Mouse (Mus musculus): ENCODE results near the gene Nfib. TPM values are rescaled to one million over a fixed set of nuclear protein-coding genes. Genes with fewer than 3 reads are reported as not detected.

Nfib gene
- polyA plus RNA-seq, 1 experiment from 2014 or later = 31.8 TPM

- no peak for ATAC-seq (ENCODE audit: insufficient number of reproducible peaks, low FRiP score, low TSS enrichment, low read depth)
- 80% methylated on average over 9 of the region's 9 CpGs for WGBS
- Histone ChIP-seq H3K9ac (ENCODE audit: low read length) (no peak overlapping the region), H3K4me1 (ENCODE audit: control insufficient read depth, insufficient read depth, low read length) (peaks cover 19% of the 10 kb centered on the region), H3K27me3 (ENCODE audit: control insufficient read depth, insufficient read depth, low read length) (no peaks in the 10 kb centered on the region), H3K9me3 (ENCODE audit: control insufficient read depth, low read length) (no peaks in the 10 kb centered on the region), H3K27ac (replicated peaks; ENCODE audit: low read depth, low read length) (no peak overlapping the region), H3K4me3 (ENCODE audit: low read depth, low read length) (no peak overlapping the region), H3K36me3 (ENCODE audit: control insufficient read depth, insufficient read depth, low read length) (no peaks in the 10 kb centered on the region), H3K4me2 (ENCODE audit: low read depth, severe bottlenecking) (no peak overlapping the region)
- DNase-seq (ENCODE audit: low spot score) = no peak
Observed at GRCm38 (mm10) chr4:82402666-82403065, 302.9 kb downstream of the Nfib start.

- H3K27ac ChIP-seq (replicated peaks; ENCODE audit: low read depth, low read length) = no peak overlapping the region
- no peaks in the 10 kb centered on the region for H3K9me3 ChIP-seq (ENCODE audit: control insufficient read depth, low read length)
- H3K9ac ChIP-seq (ENCODE audit: low read length) = no peak overlapping the region
- WGBS = 31% methylated on average over 3 of the region's 3 CpGs
- 0 out of 2 replicates have a peak, but pooled peaks have one; percentile 46 for ATAC-seq (ENCODE audit: insufficient number of reproducible peaks, low FRiP score, low TSS enrichment, low read depth)
- no peaks in the 10 kb centered on the region for H3K36me3 ChIP-seq (ENCODE audit: control insufficient read depth, insufficient read depth, low read length)
- peaks cover 19% of the 10 kb centered on the region for H3K4me1 ChIP-seq (ENCODE audit: control insufficient read depth, insufficient read depth, low read length)
- no peak for DNase-seq (ENCODE audit: low spot score)
- H3K4me2 ChIP-seq (ENCODE audit: low read depth, severe bottlenecking) = no peak overlapping the region
- no peaks in the 10 kb centered on the region for H3K27me3 ChIP-seq (ENCODE audit: control insufficient read depth, insufficient read depth, low read length)
- H3K4me3 ChIP-seq (ENCODE audit: low read depth, low read length) = no peak overlapping the region
Observed at GRCm38 (mm10) chr4:82401450-82402061, 304.0 kb downstream of the Nfib start.

DNA sequence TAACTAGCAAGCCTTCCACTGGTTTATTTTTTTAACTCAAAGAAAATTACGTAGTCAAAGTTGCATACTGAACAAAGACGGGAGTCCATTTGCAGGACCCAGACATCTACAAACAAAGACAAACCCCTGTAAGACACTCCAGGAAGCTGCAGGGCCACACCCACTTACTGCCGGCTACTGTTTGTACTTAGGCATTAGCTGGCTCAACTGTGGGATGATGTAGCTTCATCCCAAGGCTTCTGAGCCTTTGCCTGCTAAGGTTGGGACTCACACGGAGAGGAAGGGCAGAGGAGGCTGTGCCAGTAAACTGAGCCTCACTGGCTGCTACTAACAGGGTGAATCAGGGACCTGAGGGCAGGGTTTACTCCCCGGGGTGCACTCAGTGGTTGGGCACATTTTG lies 305.0 kb downstream of the Nfib start:
- 25% methylated on average over 5 of the region's 5 CpGs for WGBS
- no peak for ATAC-seq (ENCODE audit: insufficient number of reproducible peaks, low FRiP score, low TSS enrichment, low read depth)
- Histone ChIP-seq H3K27ac (replicated peaks; ENCODE audit: low read depth, low read length) (no peak overlapping the region), H3K36me3 (ENCODE audit: control insufficient read depth, insufficient read depth, low read length) (no peaks in the 10 kb centered on the region), H3K4me1 (ENCODE audit: control insufficient read depth, insufficient read depth, low read length) (peaks cover 17% of the 10 kb centered on the region), H3K4me2 (ENCODE audit: low read depth, severe bottlenecking) (no peak overlapping the region), H3K4me3 (ENCODE audit: low read depth, low read length) (no peak overlapping the region), H3K9ac (ENCODE audit: low read length) (no peak overlapping the region), H3K27me3 (ENCODE audit: control insufficient read depth, insufficient read depth, low read length) (no peaks in the 10 kb centered on the region), H3K9me3 (ENCODE audit: control insufficient read depth, low read length) (no peaks in the 10 kb centered on the region)
- no peak for DNase-seq (ENCODE audit: low spot score)

GRCm38 (mm10) chr4:82399406-82400380 lies 305.9 kb downstream of the Nfib start:
- Histone ChIP-seq H3K9ac (ENCODE audit: low read length) (no peak overlapping the region), H3K36me3 (ENCODE audit: control insufficient read depth, insufficient read depth, low read length) (no peaks in the 10 kb centered on the region), H3K27ac (replicated peaks; ENCODE audit: low read depth, low read length) (no peak overlapping the region), H3K4me3 (ENCODE audit: low read depth, low read length) (no peak overlapping the region), H3K4me1 (ENCODE audit: control insufficient read depth, insufficient read depth, low read length) (peaks cover 10% of the 10 kb centered on the region), H3K27me3 (ENCODE audit: control insufficient read depth, insufficient read depth, low read length) (no peaks in the 10 kb centered on the region), H3K9me3 (ENCODE audit: control insufficient read depth, low read length) (no peaks in the 10 kb centered on the region), H3K4me2 (ENCODE audit: low read depth, severe bottlenecking) (no peak overlapping the region)
- DNase-seq (ENCODE audit: low spot score) (no peak), ATAC-seq (ENCODE audit: insufficient number of reproducible peaks, low FRiP score, low TSS enrichment, low read depth) (no peak)
- 50% methylated on average over 11 of the region's 11 CpGs for WGBS

DNA sequence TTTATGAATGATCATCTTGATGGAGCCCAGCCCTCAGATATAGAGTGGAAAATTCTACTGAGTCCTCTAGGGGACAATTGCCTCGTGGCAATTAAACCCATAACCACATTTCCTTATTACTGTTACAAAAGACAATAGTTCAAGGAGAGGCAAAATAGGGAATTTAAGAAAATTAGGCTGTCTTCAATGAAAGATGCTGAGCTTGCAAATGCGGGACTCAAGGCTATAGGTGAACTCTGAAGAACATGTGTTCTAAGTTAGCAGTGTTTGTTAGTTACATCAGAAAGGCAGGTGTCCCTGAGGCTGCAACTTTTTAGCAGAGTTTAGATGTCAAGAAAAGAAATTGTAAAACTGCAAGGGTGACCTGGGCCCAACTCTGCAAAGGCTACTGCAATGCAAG lies 307.3 kb downstream of the Nfib start:
- H3K4me2 ChIP-seq (ENCODE audit: low read depth, severe bottlenecking) = no peak overlapping the region
- H3K4me1 ChIP-seq (ENCODE audit: control insufficient read depth, insufficient read depth, low read length) = peaks cover 6% of the 10 kb centered on the region
- H3K9ac ChIP-seq (ENCODE audit: low read length) = no peak overlapping the region
- ATAC-seq (ENCODE audit: insufficient number of reproducible peaks, low FRiP score, low TSS enrichment, low read depth) = no peak
- no peaks in the 10 kb centered on the region for H3K27me3 ChIP-seq (ENCODE audit: control insufficient read depth, insufficient read depth, low read length)
- no peaks in the 10 kb centered on the region for H3K36me3 ChIP-seq (ENCODE audit: control insufficient read depth, insufficient read depth, low read length)
- WGBS = 66% methylated on average over 2 of the region's 2 CpGs
- no peak overlapping the region for H3K4me3 ChIP-seq (ENCODE audit: low read depth, low read length)
- H3K27ac ChIP-seq (replicated peaks; ENCODE audit: low read depth, low read length) = no peak overlapping the region
- DNase-seq (ENCODE audit: low spot score) = no peak
- H3K9me3 ChIP-seq (ENCODE audit: control insufficient read depth, low read length) = no peaks in the 10 kb centered on the region

DNA sequence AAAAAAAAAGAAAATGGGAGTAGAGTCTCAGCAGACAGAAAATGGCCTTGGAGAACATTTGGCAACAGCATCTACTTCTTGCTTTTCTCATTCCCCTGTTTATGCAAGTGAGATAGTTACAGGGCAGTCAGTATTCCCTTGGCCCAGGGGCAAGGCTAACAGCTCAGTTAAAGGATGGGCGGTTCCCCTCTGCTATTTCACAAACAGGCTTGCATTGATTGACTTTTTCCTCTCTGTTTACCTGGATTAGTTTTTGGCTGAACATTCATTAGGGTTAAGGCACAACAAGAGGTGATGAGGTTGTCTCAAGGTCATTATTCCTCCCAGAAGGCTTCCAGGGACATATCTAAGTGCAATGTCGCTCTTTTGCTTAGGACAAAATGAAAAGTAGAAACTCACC lies 308.7 kb downstream of the Nfib start:
- H3K9ac ChIP-seq (ENCODE audit: low read length) = no peak overlapping the region
- ATAC-seq (ENCODE audit: insufficient number of reproducible peaks, low FRiP score, low TSS enrichment, low read depth) (no peak), DNase-seq (ENCODE audit: low spot score) (no peak)
- peaks cover 6% of the 10 kb centered on the region for H3K4me1 ChIP-seq (ENCODE audit: control insufficient read depth, insufficient read depth, low read length)
- H3K4me2 ChIP-seq (ENCODE audit: low read depth, severe bottlenecking) = no peak overlapping the region
- no peaks in the 10 kb centered on the region for H3K9me3 ChIP-seq (ENCODE audit: control insufficient read depth, low read length)
- no peaks in the 10 kb centered on the region for H3K36me3 ChIP-seq (ENCODE audit: control insufficient read depth, insufficient read depth, low read length)
- no peak overlapping the region for H3K27ac ChIP-seq (replicated peaks; ENCODE audit: low read depth, low read length)
- H3K27me3 ChIP-seq (ENCODE audit: control insufficient read depth, insufficient read depth, low read length) = no peaks in the 10 kb centered on the region
- 86% methylated on average over 2 of the region's 2 CpGs for WGBS
- H3K4me3 ChIP-seq (ENCODE audit: low read depth, low read length) = no peak overlapping the region

DNA sequence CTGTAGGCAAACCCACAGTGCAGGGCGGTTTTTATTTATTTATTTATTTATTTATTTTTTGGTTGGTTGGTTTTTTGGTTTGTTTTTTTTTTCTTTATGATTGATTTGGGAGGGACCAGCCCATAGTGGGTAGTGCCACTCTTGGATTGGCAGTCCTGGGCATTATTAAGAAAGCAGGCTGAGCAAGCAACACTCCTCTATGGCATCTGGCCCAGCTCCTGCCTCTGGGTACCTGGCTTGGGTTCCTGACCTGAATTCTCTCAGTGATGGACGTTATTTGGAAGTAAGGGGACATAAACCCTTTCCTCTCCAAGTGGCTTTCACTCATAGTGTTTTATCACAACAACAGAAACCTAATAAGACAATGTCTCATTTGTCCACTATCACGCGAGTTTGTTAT lies 309.5 kb downstream of the Nfib start:
- Histone ChIP-seq H3K4me2 (ENCODE audit: low read depth, severe bottlenecking) (no peak overlapping the region), H3K27ac (replicated peaks; ENCODE audit: low read depth, low read length) (no peak overlapping the region), H3K27me3 (ENCODE audit: control insufficient read depth, insufficient read depth, low read length) (no peaks in the 10 kb centered on the region), H3K9me3 (ENCODE audit: control insufficient read depth, low read length) (no peaks in the 10 kb centered on the region), H3K9ac (ENCODE audit: low read length) (no peak overlapping the region), H3K36me3 (ENCODE audit: control insufficient read depth, insufficient read depth, low read length) (no peaks in the 10 kb centered on the region), H3K4me1 (ENCODE audit: control insufficient read depth, insufficient read depth, low read length) (peaks cover 8% of the 10 kb centered on the region), H3K4me3 (ENCODE audit: low read depth, low read length) (no peak overlapping the region)
- DNase-seq (ENCODE audit: low spot score) (no peak), ATAC-seq (ENCODE audit: insufficient number of reproducible peaks, low FRiP score, low TSS enrichment, low read depth) (no peak)
- WGBS = 79% methylated on average over 4 of the region's 4 CpGs

GRCm38 (mm10) chr4:82394346-82394745 lies 311.2 kb downstream of the Nfib start:
- ATAC-seq (ENCODE audit: insufficient number of reproducible peaks, low FRiP score, low TSS enrichment, low read depth) (no peak), DNase-seq (ENCODE audit: low spot score) (no peak)
- Histone ChIP-seq H3K4me1 (ENCODE audit: control insufficient read depth, insufficient read depth, low read length) (peaks cover 4% of the 10 kb centered on the region; the same call in 1 of the 2 replicates), H3K27me3 (ENCODE audit: control insufficient read depth, insufficient read depth, low read length) (no peaks in the 10 kb centered on the region), H3K9me3 (ENCODE audit: control insufficient read depth, low read length) (no peaks in the 10 kb centered on the region), H3K4me3 (ENCODE audit: low read depth, low read length) (no peak overlapping the region), H3K4me2 (ENCODE audit: low read depth, severe bottlenecking) (no peak overlapping the region), H3K27ac (replicated peaks; ENCODE audit: low read depth, low read length) (no peak overlapping the region), H3K9ac (ENCODE audit: low read length) (no peak overlapping the region), H3K36me3 (ENCODE audit: control insufficient read depth, insufficient read depth, low read length) (no peaks in the 10 kb centered on the region)
- whole genome bisulfite sequencing = 80% methylated on average over 4 of the region's 4 CpGs

Data from limb, embryonic 11.5 days (tissue).